8 mouse cellular contexts compared by ENCODE assay signal in genomic region chr5:41888834-41889233, GRCm38 (mm10). TPM values are rescaled to one million over a fixed set of nuclear protein-coding genes. Genes with fewer than 3 reads are reported as not detected.
DNase-seq lines count a peak whose midpoint lies in the region; ATAC-seq and TF ChIP-seq lines count a peak whose summit lies in the region.
"Had no signal": no experiment of that assay in that cellular context is flagged by ENCODE, and none has a peak within 500 bp of the region (broad histone marks: within the 10 kb centered on the region; RNA-seq: fewer than 3 reads in every experiment).

No protein-coding gene starts in this region.

- no peak overlapping the region for H3K4me3 ChIP-seq in hindbrain, postnatal 0 days (ENCODE audit: low read length)
- H3K4me3 ChIP-seq: heart, embryonic 15.5 days had no signal

- peak; percentile 80 for ATAC-seq in hindbrain, postnatal 0 days

- TF ChIP-seq CTCF in hindbrain, postnatal 0 days (IDR thresholded peaks at IDR 0.05; ENCODE audit: low read depth), result peak; percentile 67

- no peaks in the 10 kb centered on the region for H3K9me3 ChIP-seq in hindbrain, postnatal 0 days (ENCODE audit: low read length)
- H3K9me3 ChIP-seq: heart, embryonic 15.5 days had no signal

- WGBS in hindbrain, postnatal 0 days, result 17% methylated on average over 3 of the region's 3 CpGs

- no peaks in the 10 kb centered on the region for H3K36me3 ChIP-seq in hindbrain, postnatal 0 days (ENCODE audit: insufficient read depth, low read length)
- H3K36me3 ChIP-seq: heart, embryonic 15.5 days had no signal

- peak; percentile 50 for DNase-seq in layer of hippocampus, adult 11-12 months (ENCODE audit: low spot score)
- DNase-seq in layer of hippocampus, adult 9-11 months, result no peak
- DNase-seq in cerebellum, adult 11-12 months, result peak; percentile 43
- peak; percentile 79 for DNase-seq in hindbrain, postnatal 0 days (ENCODE audit: low spot score)
- DNase-seq in right cerebral cortex, adult 2 months (ENCODE audit: low spot score in 2 of 2), result peak; percentile 36 to 58
- no peak for DNase-seq in lung, postnatal 25 days (ENCODE audit: low spot score)
- no peak for DNase-seq in urinary bladder, adult 2 months (ENCODE audit: low spot score)

- 0 out of 2 replicates have a peak overlapping the region, but pooled peaks have one; percentile 13 for H3K27ac ChIP-seq in hindbrain, postnatal 0 days
- H3K27ac ChIP-seq: heart, embryonic 15.5 days had no signal

- H3K4me1 ChIP-seq in hindbrain, postnatal 0 days (ENCODE audit: insufficient read depth, low read length), result peaks cover 6% of the 10 kb centered on the region; the same call in 1 of the 2 replicates
- H3K4me1 ChIP-seq: heart, embryonic 15.5 days had no signal

- no peaks in the 10 kb centered on the region for H3K27me3 ChIP-seq in hindbrain, postnatal 0 days (ENCODE audit: insufficient read depth, low read length)

- no peak overlapping the region for H3K9ac ChIP-seq in hindbrain, postnatal 0 days (replicated peaks; ENCODE audit: low read length)
- H3K9ac ChIP-seq: heart, embryonic 15.5 days had no signal

- peak overlapping the region; percentile 19; the same call in 1 of the 2 replicates for H3K4me2 ChIP-seq in hindbrain, postnatal 0 days (ENCODE audit: low read depth, low read length)
- H3K4me2 ChIP-seq: heart, embryonic 15.5 days had no signal

RNA-seq across cellular contexts. Expression of gene Bod1l, which starts 44.7 kb away (rescaled TPM):
- total RNA-seq in hindbrain, postnatal 0 days (2014; rRNA removed), result 14.0 and 14.7 TPM in 2 replicates
- polyA plus RNA-seq in hindbrain, postnatal 0 days (2015; fragmentation: Nextera tagmentation; extraction: Ambion mirVana), result 29.4 and 29.5 TPM in 2 replicates
- 9.9 and 11.8 TPM in 2 replicates for polyA plus RNA-seq in urinary bladder, adult 2 months (2012; rRNA removed)

Comparison
In these comparisons a context has a peak if more than half of its experiments do, and no peak if none do; other contexts are left out.
1. DNase-seq: peak in layer of hippocampus, adult 11-12 months (single experiment), cerebellum, adult 11-12 months (single experiment), hindbrain, postnatal 0 days (single experiment) and right cerebral cortex, adult 2 months (2 of 2); none in layer of hippocampus, adult 9-11 months (single experiment), lung, postnatal 25 days (single experiment) and urinary bladder, adult 2 months (single experiment).